Mouse (Mus musculus) olfactory bulb, adult 2 months (tissue): ENCODE data around the gene Gpr6.

Source experiments
- CTCF ChIP-seq: fragments of 200-500 bp; IDR thresholded peaks from 2 replicates; pipeline ENCODE4 v1.5.1; 2012; ENCODE audit warnings: low read depth, mild to moderate bottlenecking, low read length, moderate library complexity; ENCODE audit not compliant: insufficient read depth
- POLR2A ChIP-seq: fragments of 200-500 bp; IDR thresholded peaks from 2 replicates; pipeline ENCODE4 v1.6.1; 2012; ENCODE audit warnings: mild to moderate bottlenecking, low read depth, low read length, moderate library complexity; ENCODE audit not compliant: insufficient read depth

DNA sequence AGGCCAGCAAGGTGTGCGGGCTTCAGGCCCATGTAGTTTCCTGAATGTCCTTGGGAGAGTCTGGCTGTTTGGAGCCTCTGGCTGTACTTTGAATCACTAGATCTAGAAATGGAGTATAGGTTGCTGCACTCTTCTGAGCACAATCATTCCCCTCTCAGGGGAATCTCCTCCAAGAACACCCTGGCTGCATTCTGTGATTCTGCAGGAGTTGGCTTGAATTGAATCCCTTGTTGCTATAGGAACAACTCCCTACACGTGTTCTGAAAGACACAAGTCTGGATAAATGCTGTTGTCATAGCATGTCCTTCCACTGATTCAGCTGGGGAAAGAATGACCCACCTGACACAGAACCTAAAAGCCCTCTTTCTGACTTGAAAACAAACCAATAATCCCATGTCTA is 28.0 kb upstream of the Gpr6 start:
- no peak for TF ChIP-seq CTCF
- TF ChIP-seq POLR2A: no peak
